Mouse (Mus musculus) megakaryocyte, embryonic 14.5 days (primary cell): ENCODE data around the gene A530016L24Rik.

ENCODE experiments used
- FLI1 ChIP-seq: IDR thresholded peaks from 2 replicates; pipeline ENCODE4 v1.6.1; 2012; ENCODE audit warnings: low read length, inconsistent platforms, mixed read lengths
- GATA1 ChIP-seq: IDR thresholded peaks from 3 replicates; pipeline ENCODE4 v1.6.1; 2012; ENCODE audit warnings: mixed read lengths, low read length, inconsistent platforms, borderline replicate concordance

DNA sequence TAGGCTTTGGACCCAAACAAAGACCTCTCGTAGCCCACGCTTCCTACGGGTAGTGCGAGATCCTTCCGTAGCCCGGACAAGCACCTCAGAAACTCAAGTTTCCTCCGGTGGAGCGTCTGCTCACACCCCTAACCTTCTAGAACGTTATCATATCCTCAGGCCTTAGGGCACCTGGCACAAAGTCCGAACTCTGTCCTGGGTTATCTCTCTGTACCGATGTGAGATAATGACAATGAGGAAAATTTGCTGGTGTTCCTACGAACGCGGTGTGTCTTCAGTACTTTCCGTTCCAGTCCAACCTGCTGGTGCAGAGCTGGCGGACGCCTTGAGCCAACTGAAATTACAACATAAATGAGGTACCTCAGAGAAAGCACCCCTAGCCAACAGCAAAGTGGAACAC is 23.3 kb upstream of the A530016L24Rik start:
- TF ChIP-seq GATA1 = no peak
- TF ChIP-seq FLI1 = no peak
